Mouse (Mus musculus): ENCODE results near the gene Arhgap15. TPM values are rescaled to one million over a fixed set of nuclear protein-coding genes. Genes with fewer than 3 reads are reported as not detected.

The Arhgap15 gene
- polyA plus RNA-seq, 1 experiment from 2014 or later: 6.0 TPM

DNA sequence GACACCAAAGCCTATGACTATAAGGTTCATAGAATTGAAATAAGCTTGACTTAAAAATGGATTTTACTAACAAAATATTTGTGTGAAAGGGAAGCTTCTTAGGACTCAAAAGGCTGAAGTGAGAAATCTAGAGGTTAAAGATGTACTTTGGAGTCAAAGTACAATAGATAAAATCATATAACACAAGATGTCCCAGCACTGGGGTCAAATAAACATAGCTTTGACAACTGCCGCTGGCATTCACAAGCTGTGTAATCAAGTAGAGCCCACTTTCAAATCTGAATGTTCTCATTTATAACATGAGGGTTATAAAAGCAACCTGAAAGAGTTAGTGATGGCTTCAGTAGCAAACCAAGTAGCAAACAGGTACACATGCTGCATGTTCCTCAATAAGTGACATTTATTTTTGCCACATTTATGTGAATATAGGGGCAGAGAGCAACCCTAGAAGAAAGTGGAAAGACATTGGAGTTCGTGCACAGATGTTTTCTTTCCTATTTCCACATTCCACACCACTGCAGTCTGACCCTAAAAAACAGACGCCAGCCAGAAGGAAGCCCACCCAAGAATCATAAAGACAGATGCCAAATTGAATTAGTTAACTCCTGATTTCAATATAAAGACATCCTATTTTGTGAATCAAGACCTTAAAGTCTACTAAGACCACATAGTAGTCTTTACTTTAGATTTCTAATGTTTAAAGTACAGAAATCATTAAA is 653.2 kb downstream of the Arhgap15 start:
- H3K27ac ChIP-seq (replicated peaks): no peak overlapping the region
- no peak overlapping the region for H3K9ac ChIP-seq
- WGBS (ENCODE audit: insufficient replicate concordance): 55% methylated on average over 3 of the region's 3 CpGs
- no peaks in the 10 kb centered on the region for H3K36me3 ChIP-seq (replicated peaks)
- H3K9me3 ChIP-seq (replicated peaks): no peaks in the 10 kb centered on the region
- H3K4me1 ChIP-seq (replicated peaks): no peaks in the 10 kb centered on the region
- no peaks in the 10 kb centered on the region for H3K27me3 ChIP-seq
- H3K4me2 ChIP-seq: no peak overlapping the region
- no peak for ATAC-seq (ENCODE audit: insufficient read depth)
- no peak overlapping the region for H3K4me3 ChIP-seq (replicated peaks)

- no peaks in the 10 kb centered on the region for H3K4me1 ChIP-seq (replicated peaks)
- 62% methylated on average over 2 of the region's 2 CpGs for WGBS (ENCODE audit: insufficient replicate concordance)
- H3K27me3 ChIP-seq: no peaks in the 10 kb centered on the region
- H3K36me3 ChIP-seq (replicated peaks): no peaks in the 10 kb centered on the region
- no peak for ATAC-seq (ENCODE audit: insufficient read depth)
- no peak overlapping the region for H3K9ac ChIP-seq
- H3K4me3 ChIP-seq (replicated peaks): no peak overlapping the region
- no peak overlapping the region for H3K27ac ChIP-seq (replicated peaks)
- H3K4me2 ChIP-seq: no peak overlapping the region
- H3K9me3 ChIP-seq (replicated peaks): no peaks in the 10 kb centered on the region
Measured at GRCm38 (mm10) chr2:44411660-44412059, 663.0 kb downstream of the Arhgap15 start.

DNA sequence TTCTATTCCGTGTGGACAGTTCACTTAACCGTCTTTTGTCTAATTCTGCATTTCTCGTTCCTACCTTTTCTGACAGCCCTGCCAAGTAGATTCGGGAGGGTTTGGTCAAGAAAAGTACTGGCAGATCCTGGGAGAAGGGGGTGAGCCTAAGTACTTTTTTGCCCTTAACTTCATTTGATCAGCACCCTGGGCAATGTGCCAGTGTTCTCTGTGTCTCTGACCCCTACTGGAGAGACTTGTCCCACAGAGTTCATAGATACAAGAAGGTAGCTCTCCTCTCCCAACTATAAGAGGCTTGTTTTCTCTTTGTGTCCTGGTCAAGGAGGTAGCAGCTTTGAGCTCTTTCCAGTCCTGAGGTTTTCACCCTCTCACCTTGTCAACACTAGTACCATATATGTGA is 667.7 kb downstream of the Arhgap15 start:
- Histone ChIP-seq H3K27me3 (no peaks in the 10 kb centered on the region), H3K4me1 (replicated peaks) (no peaks in the 10 kb centered on the region), H3K4me3 (replicated peaks) (no peak overlapping the region), H3K36me3 (replicated peaks) (no peaks in the 10 kb centered on the region), H3K9me3 (replicated peaks) (no peaks in the 10 kb centered on the region), H3K27ac (replicated peaks) (no peak overlapping the region), H3K9ac (no peak overlapping the region), H3K4me2 (no peak overlapping the region)
- 59% methylated on average over 4 of the region's 4 CpGs for WGBS (ENCODE audit: insufficient replicate concordance)
- ATAC-seq (ENCODE audit: insufficient read depth): no peak

DNA sequence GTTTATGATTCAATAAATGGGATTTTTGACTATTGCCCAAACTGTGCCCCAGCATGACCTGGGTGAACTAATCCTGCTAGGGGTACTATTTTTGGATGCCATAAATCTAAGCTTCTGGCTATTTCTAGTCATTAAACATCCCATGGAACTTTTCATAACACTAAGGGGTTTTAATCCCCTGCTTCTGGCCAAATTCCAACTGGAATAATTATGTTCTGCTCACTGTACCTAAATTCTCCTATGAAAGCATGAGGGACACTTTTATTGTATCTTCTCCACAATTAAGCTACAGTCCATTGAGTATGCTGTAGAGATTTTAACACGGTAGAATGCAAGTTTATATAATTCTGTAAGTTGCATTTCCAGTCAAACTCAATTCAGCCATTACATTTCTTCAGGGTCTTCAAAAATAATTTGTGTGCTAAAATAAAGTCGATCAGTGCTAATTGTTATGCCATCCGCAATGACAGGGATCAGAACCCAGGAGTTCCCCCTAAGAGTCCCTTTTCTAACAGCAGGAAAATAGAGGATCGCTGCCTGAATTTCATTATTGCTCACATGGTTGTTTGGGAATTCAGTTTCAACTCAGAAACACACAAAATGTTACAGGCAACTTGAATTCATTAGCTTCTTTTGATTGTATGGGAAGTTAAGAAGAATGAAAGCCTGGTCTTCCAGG is 671.1 kb downstream of the Arhgap15 start:
- H3K27me3 ChIP-seq: no peaks in the 10 kb centered on the region
- H3K4me2 ChIP-seq: no peak overlapping the region
- H3K4me3 ChIP-seq (replicated peaks): no peak overlapping the region
- no peaks in the 10 kb centered on the region for H3K36me3 ChIP-seq (replicated peaks)
- no peak overlapping the region for H3K27ac ChIP-seq (replicated peaks)
- ATAC-seq (ENCODE audit: insufficient read depth): no peak
- H3K4me1 ChIP-seq (replicated peaks): no peaks in the 10 kb centered on the region
- H3K9me3 ChIP-seq (replicated peaks): no peaks in the 10 kb centered on the region
- H3K9ac ChIP-seq: no peak overlapping the region
- 69% methylated on average over 4 of the region's 4 CpGs for WGBS (ENCODE audit: insufficient replicate concordance)

GRCm38 (mm10) chr2:44430521-44430920 is 681.9 kb downstream of the Arhgap15 start:
- no peaks in the 10 kb centered on the region for H3K36me3 ChIP-seq (replicated peaks)
- no peaks in the 10 kb centered on the region for H3K9me3 ChIP-seq (replicated peaks)
- WGBS (ENCODE audit: insufficient replicate concordance): 71% methylated on average over 9 of the region's 9 CpGs
- no peak overlapping the region for H3K27ac ChIP-seq (replicated peaks)
- H3K9ac ChIP-seq: no peak overlapping the region
- H3K27me3 ChIP-seq: no peaks in the 10 kb centered on the region
- ATAC-seq (ENCODE audit: insufficient read depth): no peak
- H3K4me1 ChIP-seq (replicated peaks): no peaks in the 10 kb centered on the region
- no peak overlapping the region for H3K4me2 ChIP-seq
- H3K4me3 ChIP-seq (replicated peaks): no peak overlapping the region

DNA sequence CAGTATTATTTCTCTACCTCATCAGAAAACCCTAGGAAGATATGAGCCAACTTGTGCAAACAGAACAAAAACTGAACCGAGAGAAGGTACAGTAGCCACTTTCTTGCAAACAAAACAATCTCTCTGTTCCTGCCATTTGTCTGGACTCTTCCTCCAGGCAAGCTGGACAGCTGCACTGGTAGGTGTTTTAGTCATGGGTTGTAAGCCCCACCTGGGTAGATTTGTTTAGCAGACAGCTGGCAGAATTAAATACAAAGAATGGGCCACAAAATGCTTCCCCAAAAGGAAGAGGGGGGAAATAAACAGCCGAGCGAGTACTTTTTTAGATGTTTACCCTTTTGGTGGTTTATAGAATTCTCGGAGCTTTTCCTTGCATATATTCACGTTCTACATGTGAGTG is 688.0 kb downstream of the Arhgap15 start:
- Histone ChIP-seq H3K9ac (no peak overlapping the region), H3K9me3 (replicated peaks) (no peaks in the 10 kb centered on the region), H3K4me2 (no peak overlapping the region), H3K4me1 (replicated peaks) (no peaks in the 10 kb centered on the region), H3K27me3 (no peaks in the 10 kb centered on the region), H3K36me3 (replicated peaks) (no peaks in the 10 kb centered on the region), H3K27ac (replicated peaks) (no peak overlapping the region), H3K4me3 (replicated peaks) (no peak overlapping the region)
- 61% methylated on average over 5 of the region's 5 CpGs for WGBS (ENCODE audit: insufficient replicate concordance)
- ATAC-seq (ENCODE audit: insufficient read depth): no peak

DNA sequence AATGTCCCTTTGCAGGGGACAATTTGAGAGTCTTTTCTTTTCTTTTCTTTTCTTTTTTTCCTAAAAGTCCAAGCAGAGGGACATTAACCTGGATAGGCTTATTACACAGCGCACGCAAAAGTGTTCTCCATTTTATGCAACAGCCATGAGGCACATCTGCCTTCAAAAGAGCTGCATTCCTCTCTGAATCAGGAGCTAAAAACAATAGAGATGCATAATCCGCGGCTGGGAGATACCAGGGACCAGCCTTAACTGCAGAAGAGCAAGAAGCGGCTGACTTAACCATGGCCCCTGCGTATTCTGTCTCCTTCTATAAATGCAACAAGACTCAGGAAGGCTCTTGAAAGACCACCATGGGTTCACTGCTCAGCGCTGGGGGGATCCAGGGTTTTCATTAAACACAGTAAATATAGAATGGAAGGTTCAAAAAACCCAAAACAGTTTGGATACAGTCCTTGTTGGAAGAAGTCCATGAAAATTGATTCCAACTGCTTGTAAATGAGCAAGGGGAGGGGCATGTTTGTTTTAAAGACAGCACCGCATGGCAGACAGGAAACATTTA is 689.0 kb downstream of the Arhgap15 start:
- ATAC-seq (ENCODE audit: insufficient read depth): no peak
- Histone ChIP-seq H3K9ac (no peak overlapping the region), H3K4me3 (replicated peaks) (no peak overlapping the region), H3K27me3 (no peaks in the 10 kb centered on the region), H3K27ac (replicated peaks) (no peak overlapping the region), H3K4me1 (replicated peaks) (no peaks in the 10 kb centered on the region), H3K9me3 (replicated peaks) (no peaks in the 10 kb centered on the region), H3K4me2 (no peak overlapping the region), H3K36me3 (replicated peaks) (no peaks in the 10 kb centered on the region)
- WGBS (ENCODE audit: insufficient replicate concordance): 67% methylated on average over 8 of the region's 8 CpGs

DNA sequence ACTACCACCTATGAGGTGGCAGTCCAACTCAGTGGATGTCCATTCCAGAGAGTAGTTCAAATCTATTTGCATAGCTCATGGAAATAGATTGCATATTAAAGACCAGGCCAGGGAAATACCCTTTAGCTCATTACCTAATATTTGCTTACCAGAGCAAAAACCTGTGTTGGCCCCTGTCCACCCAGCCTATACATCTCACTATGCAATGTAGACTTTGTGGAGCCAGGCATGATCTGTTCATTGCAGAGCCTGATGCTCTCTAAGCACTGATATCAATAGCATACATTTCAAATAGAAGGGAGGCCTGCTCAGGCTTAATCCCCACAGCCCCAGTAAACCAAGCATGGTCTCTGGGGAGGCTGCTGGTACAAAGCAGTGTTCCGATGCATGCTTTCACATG is 689.4 kb downstream of the Arhgap15 start:
- Histone ChIP-seq H3K27me3 (no peaks in the 10 kb centered on the region), H3K36me3 (replicated peaks) (no peaks in the 10 kb centered on the region), H3K4me3 (replicated peaks) (no peak overlapping the region), H3K9me3 (replicated peaks) (no peaks in the 10 kb centered on the region), H3K27ac (replicated peaks) (no peak overlapping the region), H3K4me2 (no peak overlapping the region), H3K9ac (no peak overlapping the region), H3K4me1 (replicated peaks) (no peaks in the 10 kb centered on the region)
- no peak for ATAC-seq (ENCODE audit: insufficient read depth)
- 67% methylated on average over 1 of the region's 1 CpGs for WGBS (ENCODE audit: insufficient replicate concordance)

DNA sequence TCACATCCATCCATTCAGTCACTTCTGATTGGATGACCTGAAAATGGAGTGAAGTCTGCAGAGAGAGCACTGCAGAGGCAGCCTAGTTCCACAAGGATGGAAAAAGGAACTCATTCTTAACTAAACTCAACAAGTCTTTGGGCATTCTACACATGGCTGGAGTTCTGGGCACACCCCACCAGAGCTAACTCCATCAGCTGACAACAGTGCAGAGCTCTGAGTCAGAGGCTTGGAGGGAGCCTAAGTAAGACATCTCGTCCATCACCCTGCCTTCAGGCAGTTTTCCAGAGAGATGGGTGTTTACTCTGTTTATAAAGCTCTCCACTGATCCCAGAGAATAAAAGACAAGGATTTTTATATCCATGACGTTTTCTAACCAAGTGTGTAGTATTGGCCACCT is 696.3 kb downstream of the Arhgap15 start:
- Histone ChIP-seq H3K36me3 (replicated peaks) (no peaks in the 10 kb centered on the region), H3K9me3 (replicated peaks) (no peaks in the 10 kb centered on the region), H3K27ac (replicated peaks) (no peak overlapping the region), H3K9ac (no peak overlapping the region), H3K4me3 (replicated peaks) (no peak overlapping the region), H3K4me2 (no peak overlapping the region), H3K4me1 (replicated peaks) (no peaks in the 10 kb centered on the region), H3K27me3 (no peaks in the 10 kb centered on the region)
- no peak for ATAC-seq (ENCODE audit: insufficient read depth)
- WGBS (ENCODE audit: insufficient replicate concordance): 50% methylated on average over 2 of the region's 2 CpGs
